Mouse (Mus musculus) c-Kit-positive CD71-positive TER-119-positive erythroid progenitor cells, embryonic 14.5 days (primary cell): ENCODE data around the gene Mettl4.

ENCODE experiments used
- DNase-seq: peaks from one replicate; pipeline ENCODE4 v3.0.0-alpha.2; 2013; ENCODE audit warnings: low spot score

Mettl4 gene

GRCm38 (mm10) chr17:94749466-94750135, at the start of gene Mettl4:
Mettl4 (minus strand) TSS chr17:94750019.
- DNase-seq: peak; percentile 84

- DNase-seq: no peak
Observed at GRCm38 (mm10) chr17:94778871-94779482, 29.2 kb upstream of the Mettl4 start.

GRCm38 (mm10) chr17:94768491-94768890, 18.7 kb upstream of the Mettl4 start:
- DNase-seq: no peak

GRCm38 (mm10) chr17:94764711-94765110, 14.9 kb upstream of the Mettl4 start:
- peak; percentile 20 for DNase-seq

GRCm38 (mm10) chr17:94764011-94764410, 14.2 kb upstream of the Mettl4 start:
- no peak for DNase-seq

GRCm38 (mm10) chr17:94762405-94762804, 12.6 kb upstream of the Mettl4 start:
- DNase-seq: no peak

DNA sequence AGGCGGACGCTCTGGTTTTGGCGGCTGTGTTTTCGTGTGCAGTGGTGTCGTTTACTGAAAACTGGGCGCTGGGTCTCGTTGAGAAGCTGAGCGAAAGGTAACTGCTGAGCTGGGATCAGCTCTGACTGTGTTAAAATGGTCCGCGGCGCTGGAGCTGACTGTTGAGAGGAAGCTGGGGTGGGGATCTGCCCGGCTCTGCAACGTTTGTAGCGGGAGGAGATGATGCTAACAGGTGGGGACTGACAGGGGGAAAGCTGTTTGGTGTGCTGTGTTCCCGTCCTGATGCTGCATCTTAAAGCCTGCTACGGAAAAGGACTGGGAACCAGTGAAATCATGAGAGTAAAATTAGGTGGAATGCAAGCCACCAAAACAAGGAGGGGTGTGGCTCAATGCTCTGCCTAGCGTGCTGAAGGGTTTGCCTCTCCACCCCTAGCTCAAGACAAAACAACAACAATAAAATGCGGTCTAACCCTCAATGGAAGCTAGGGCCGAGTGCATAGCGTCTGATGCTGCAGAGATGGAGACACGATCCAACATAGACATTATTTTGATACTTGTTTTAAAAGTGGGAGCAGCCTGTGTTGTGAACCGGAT, 414 bp upstream of the Mettl4 start:
- DNase-seq: no peak

- no peak for DNase-seq
Observed at GRCm38 (mm10) chr17:94738173-94738572, 11.6 kb downstream of the Mettl4 start.

DNA sequence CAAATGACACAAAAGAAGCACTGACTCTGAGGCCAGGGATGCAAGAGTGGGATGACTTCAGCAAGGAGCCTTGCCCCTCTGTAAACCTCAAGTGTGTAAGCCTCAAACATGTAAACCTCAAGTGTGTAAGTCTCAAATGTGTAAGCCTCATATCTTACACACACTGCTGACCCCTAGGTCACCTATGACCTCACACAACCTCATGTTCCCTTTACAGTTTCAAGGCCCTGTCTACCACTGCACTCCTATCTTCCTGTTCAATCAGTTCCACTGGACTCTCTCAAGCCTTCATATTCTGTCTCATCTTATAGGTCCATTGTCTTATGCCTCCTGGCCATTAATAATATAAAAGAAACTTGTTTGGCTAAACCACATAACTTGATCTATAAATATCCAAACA, 13.9 kb downstream of the Mettl4 start:
- no peak for DNase-seq

DNA sequence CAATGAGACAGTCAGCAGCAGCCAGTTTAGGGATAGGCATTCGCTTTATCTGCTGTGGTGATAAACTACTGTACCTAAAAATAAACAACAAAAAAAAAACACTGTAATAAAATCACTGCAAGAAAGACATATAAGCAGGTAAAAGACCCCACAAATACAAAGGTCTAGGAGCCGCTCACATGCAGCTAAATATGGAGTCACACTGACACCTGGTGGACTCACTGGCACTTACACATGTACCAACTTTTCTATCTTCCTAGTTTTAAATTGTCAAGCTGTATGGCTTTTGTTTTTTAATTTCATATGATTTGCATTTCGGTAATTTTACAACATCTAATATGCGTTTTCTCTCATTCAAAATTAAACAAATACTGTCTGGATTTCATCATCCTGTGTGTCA, 14.4 kb downstream of the Mettl4 start:
- DNase-seq: no peak

GRCm38 (mm10) chr17:94730416-94730815, 19.4 kb downstream of the Mettl4 start:
- peak; percentile 57 for DNase-seq

GRCm38 (mm10) chr17:94726750-94727149, 23.1 kb downstream of the Mettl4 start:
- DNase-seq: no peak

- no peak for DNase-seq
Observed at GRCm38 (mm10) chr17:94673515-94674317, 76.1 kb downstream of the Mettl4 start.
